Mouse (Mus musculus): ENCODE measurements around the gene Cables2. TPM values are rescaled to one million over a fixed set of nuclear protein-coding genes. Genes with fewer than 3 reads are reported as not detected.

The Cables2 gene
- total RNA-seq, 2 experiments from 2014 or later: 26.0 to 29.0 TPM

GRCm38 (mm10) chr2:180276851-180277259 lies 3.6 kb upstream of the Cables2 start:
- TF ChIP-seq CTCF (IDR thresholded peaks at IDR 0.05): no peak
- Histone ChIP-seq H3K27ac (no peak overlapping the region), H3K4me3 (no peak overlapping the region)
- DNase-seq (ENCODE audit: extremely low spot score in 1 of 2, low spot score in 2 of 2): no peak
- intact Hi-C loops (cut with DNase I): loop anchor here (2.0 to 5.0 kb wide), 2 partner anchors 155 to 302 kb away; no protein-coding TSS in a partner anchor

GRCm38 (mm10) chr2:180276385-180276784 lies 3.1 kb upstream of the Cables2 start:
- intact Hi-C loops (cut with DNase I): loop anchor here (2.0 to 5.0 kb wide), 2 partner anchors 156 to 302 kb away; no protein-coding TSS in a partner anchor
- no peak overlapping the region for H3K4me3 ChIP-seq
- no peak for DNase-seq (ENCODE audit: extremely low spot score in 1 of 2, low spot score in 2 of 2)
- H3K27ac ChIP-seq: no peak overlapping the region
- TF ChIP-seq CTCF (IDR thresholded peaks at IDR 0.05): no peak

- intact Hi-C loops (cut with DNase I): loop anchor here (1.0 to 5.0 kb wide), 3 partner anchors 71 to 303 kb away; no protein-coding TSS in a partner anchor
- TF ChIP-seq CTCF (IDR thresholded peaks at IDR 0.05): peak; percentile 97
- Histone ChIP-seq H3K27ac (no peak overlapping the region), H3K4me3 (0 out of 2 replicates have a peak overlapping the region, but pooled peaks have one; percentile 13)
- peak; percentile 71 to 76 for DNase-seq (ENCODE audit: extremely low spot score in 1 of 2, low spot score in 2 of 2)
These were observed 2.5 kb upstream of the Cables2 start for GRCm38 (mm10) chr2:180275836-180276235.

GRCm38 (mm10) chr2:180274523-180274922 lies 1.2 kb upstream of the Cables2 start:
- Histone ChIP-seq H3K4me3 (no peak overlapping the region), H3K27ac (no peak overlapping the region)
- no peak for TF ChIP-seq CTCF (IDR thresholded peaks at IDR 0.05)
- no peak for DNase-seq (ENCODE audit: extremely low spot score in 1 of 2, low spot score in 2 of 2)
- intact Hi-C loops (cut with DNase I): no loop called here

GRCm38 (mm10) chr2:180272884-180273321 lies 393 bp downstream of the Cables2 start:
- intact Hi-C loops (cut with DNase I): no loop called here
- TF ChIP-seq CTCF (IDR thresholded peaks at IDR 0.05): no peak
- Histone ChIP-seq H3K4me3 (peak overlapping the region; percentile 81), H3K27ac (peak overlapping the region; percentile 84)
- no peak for DNase-seq (ENCODE audit: extremely low spot score in 1 of 2, low spot score in 2 of 2)

- no peak for DNase-seq (ENCODE audit: extremely low spot score in 1 of 2, low spot score in 2 of 2)
- no peak overlapping the region for H3K27ac ChIP-seq
- intact Hi-C loops (cut with DNase I): no loop called here
- peak overlapping the region; percentile 81; the same call in 1 of the 2 replicates for H3K4me3 ChIP-seq
- no peak for TF ChIP-seq CTCF (IDR thresholded peaks at IDR 0.05)
These were observed 1.4 kb downstream of the Cables2 start for GRCm38 (mm10) chr2:180271804-180272395.

- no peak for TF ChIP-seq CTCF (IDR thresholded peaks at IDR 0.05)
- no peak overlapping the region for H3K27ac ChIP-seq
- H3K4me3 ChIP-seq: no peak overlapping the region
These were observed 2.6 kb downstream of the Cables2 start for GRCm38 (mm10) chr2:180270537-180271255.

GRCm38 (mm10) chr2:180269329-180269728 lies 4.0 kb downstream of the Cables2 start:
- intact Hi-C loops (cut with DNase I): no loop called here
- no peak for DNase-seq (ENCODE audit: extremely low spot score in 1 of 2, low spot score in 2 of 2)
- Histone ChIP-seq H3K4me3 (no peak overlapping the region), H3K27ac (no peak overlapping the region)
- no peak for TF ChIP-seq CTCF (IDR thresholded peaks at IDR 0.05)

More at GRCm38 (mm10) chr2:180270537-180271255, 2.6 kb downstream of the Cables2 start:
- DNase-seq (ENCODE audit: extremely low spot score in 1 of 2, low spot score in 2 of 2): no peak
- intact Hi-C loops (cut with DNase I): no loop called here

- H3K4me3 ChIP-seq: no peak overlapping the region
- no peak for TF ChIP-seq CTCF (IDR thresholded peaks at IDR 0.05)
- H3K27ac ChIP-seq: no peak overlapping the region
- intact Hi-C loops (cut with DNase I): no loop called here
- DNase-seq (ENCODE audit: extremely low spot score in 1 of 2, low spot score in 2 of 2): no peak
These were observed 5.3 kb downstream of the Cables2 start for GRCm38 (mm10) chr2:180267955-180268354.

GRCm38 (mm10) chr2:180262891-180263290 lies 10.4 kb downstream of the Cables2 start:
- no peak for TF ChIP-seq CTCF (IDR thresholded peaks at IDR 0.05)
- H3K27ac ChIP-seq: peak overlapping the region; percentile 2; the same call in 1 of the 2 replicates
- intact Hi-C loops (cut with DNase I): no loop called here

GRCm38 (mm10) chr2:180262441-180262840 lies 10.9 kb downstream of the Cables2 start:
- intact Hi-C loops (cut with DNase I): no loop called here
- no peak overlapping the region for H3K4me3 ChIP-seq
- no peak for TF ChIP-seq CTCF (IDR thresholded peaks at IDR 0.05)
- no peak for DNase-seq (ENCODE audit: extremely low spot score in 1 of 2, low spot score in 2 of 2)
- H3K27ac ChIP-seq: peak overlapping the region; percentile 4; the same call in 1 of the 2 replicates

More at GRCm38 (mm10) chr2:180262891-180263290, 10.4 kb downstream of the Cables2 start:
- H3K4me3 ChIP-seq: no peak overlapping the region
- no peak for DNase-seq (ENCODE audit: extremely low spot score in 1 of 2, low spot score in 2 of 2)

GRCm38 (mm10) chr2:180261901-180262300 lies 11.4 kb downstream of the Cables2 start:
- no peak for DNase-seq (ENCODE audit: extremely low spot score in 1 of 2, low spot score in 2 of 2)
- TF ChIP-seq CTCF (IDR thresholded peaks at IDR 0.05): no peak
- intact Hi-C loops (cut with DNase I): no loop called here
- Histone ChIP-seq H3K4me3 (no peak overlapping the region), H3K27ac (peak overlapping the region; percentile 4; the same call in 1 of the 2 replicates)

Measured in left cerebral cortex, adult 2 months (tissue).